Mouse (Mus musculus): Measurements from ENCODE around the gene Hils1. TPM values are rescaled to one million over a fixed set of nuclear protein-coding genes. Genes with fewer than 3 reads are reported as not detected.
"Not testable (repeated sequence)": the region's sequence is repeated elsewhere in the genome, so short reads cannot be mapped to it uniquely, and the experiment has no call there.

Gene Hils1
- polyA plus RNA-seq, 1 experiment from 2014 or later = not detected

DNA sequence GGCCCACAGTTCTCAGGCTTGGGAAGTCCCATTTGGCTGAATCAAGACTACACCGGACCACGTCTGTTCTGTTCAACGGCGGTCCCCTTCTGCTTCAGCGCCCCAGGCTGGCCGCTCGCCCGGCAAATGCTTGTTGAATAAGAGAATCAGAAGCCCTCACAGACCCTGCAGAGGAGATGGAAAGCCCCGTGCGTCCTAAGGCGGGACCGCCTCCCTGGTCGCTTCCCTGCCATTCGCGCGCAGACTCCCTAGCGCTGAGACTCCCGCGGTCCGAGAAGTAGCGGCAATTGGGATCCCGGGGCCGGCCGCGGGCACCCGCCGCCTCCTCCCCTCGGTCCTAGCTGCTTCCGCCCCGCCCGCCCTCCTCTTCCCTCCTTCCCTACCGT, 42.2 kb downstream of the Hils1 start, which contains the start of gene Samd14:
Gene Samd14, plus strand, starts transcription at position 251 of the 386 bp plus-strand sequence.
- Histone ChIP-seq H3K27ac (replicated peaks) (peak within 1 kb of the TSS; percentile 98), H3K9me3 (no peaks in the 10 kb centered on the region), H3K36me3 (peaks cover 19% of the 10 kb centered on the region), H3K9ac (peak within 1 kb of the TSS; percentile 99), H3K27me3 (no peaks in the 10 kb centered on the region), H3K4me1 (replicated peaks) (peaks cover 77% of the 10 kb centered on the region), H3K4me3 (peak within 1 kb of the TSS; percentile 96), H3K4me2 (peak within 1 kb of the TSS; percentile 72)
- ATAC-seq (ENCODE audit: low read depth) = peak; percentile 70
- WGBS = under 1% methylated on average over 30 of the region's 32 CpGs

DNA sequence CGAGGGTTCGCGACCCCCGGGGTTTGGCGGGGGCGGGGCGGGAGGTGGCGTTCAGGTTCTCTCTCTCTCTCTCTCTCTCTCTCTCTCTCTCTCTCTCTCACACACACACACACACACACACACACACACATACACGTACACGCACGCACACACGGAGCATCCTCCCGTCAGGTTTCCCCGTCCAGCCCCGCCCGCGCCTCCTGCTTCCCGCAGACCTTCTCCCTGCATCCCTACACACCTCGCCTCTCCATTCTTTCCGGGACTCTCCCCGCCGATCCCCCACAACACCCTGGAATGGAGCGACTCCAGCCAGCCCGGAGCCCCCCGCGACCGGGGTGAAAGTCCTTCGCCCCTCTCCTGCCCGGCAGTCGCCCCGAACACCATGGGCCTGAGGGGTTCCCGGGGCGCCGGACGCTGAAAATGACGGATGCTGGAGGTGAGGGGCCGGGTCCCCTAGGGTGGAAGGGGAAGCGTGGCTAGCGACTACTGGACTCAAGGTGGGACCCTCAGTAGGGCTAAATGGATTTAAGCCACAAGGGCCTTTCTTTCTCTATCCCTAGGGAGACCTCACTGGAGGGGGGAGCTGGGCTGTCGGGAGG, 42.8 kb downstream of the Hils1 start:
- H3K9ac ChIP-seq = peak overlapping the region; percentile 99

DNA sequence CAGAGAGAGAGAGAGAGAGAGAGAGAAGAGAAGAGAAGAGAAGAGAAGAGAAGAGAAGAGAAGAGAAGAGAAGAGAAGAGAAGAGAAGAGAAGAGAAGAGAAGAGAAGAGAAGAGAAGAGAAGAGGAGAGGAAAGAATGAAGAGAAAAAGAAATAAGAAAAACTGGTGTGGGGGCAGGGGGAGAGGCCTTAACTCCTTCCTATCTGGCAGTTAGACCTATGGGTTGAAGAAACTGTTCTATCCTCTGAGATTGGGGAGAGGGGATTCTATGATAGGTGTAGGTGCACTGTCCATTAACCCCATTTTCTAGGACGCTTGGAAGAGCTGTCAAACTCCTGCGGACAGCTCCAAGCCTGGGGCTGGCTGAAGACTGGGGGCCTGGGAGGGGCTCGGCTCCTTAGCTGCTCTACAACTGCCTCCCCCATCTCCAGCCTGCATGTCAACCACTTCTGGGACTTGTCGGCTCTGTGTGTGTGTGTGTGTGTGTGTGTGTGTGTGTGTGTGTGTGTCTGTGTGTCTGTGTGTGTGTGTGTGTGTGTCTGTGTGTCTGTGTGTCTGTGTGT, 43.5 kb downstream of the Hils1 start:
- peak overlapping the region; percentile 98 for H3K27ac ChIP-seq (replicated peaks)
- H3K36me3 ChIP-seq = peaks cover 19% of the 10 kb centered on the region
- not testable (repeated sequence) for ATAC-seq (ENCODE audit: low read depth); H3K9me3 ChIP-seq; H3K27me3 ChIP-seq
- H3K4me1 ChIP-seq (replicated peaks) = peaks cover 84% of the 10 kb centered on the region
- H3K4me3 ChIP-seq = peak overlapping the region; percentile 96
- H3K9ac ChIP-seq = peak overlapping the region; percentile 99
- 0% methylated on average over 3 of the region's 4 CpGs for WGBS
- H3K4me2 ChIP-seq = peak overlapping the region; percentile 72

More for the DNA sequence above, 42.8 kb downstream of the Hils1 start:
- peak overlapping the region; percentile 96 for H3K4me3 ChIP-seq
- peak overlapping the region; percentile 72 for H3K4me2 ChIP-seq
- peak overlapping the region; percentile 98 for H3K27ac ChIP-seq (replicated peaks)
- no peaks in the 10 kb centered on the region for H3K9me3 ChIP-seq
- H3K4me1 ChIP-seq (replicated peaks) = peaks cover 83% of the 10 kb centered on the region
- 2% methylated on average over 32 of the region's 40 CpGs for WGBS
- H3K36me3 ChIP-seq = peaks cover 19% of the 10 kb centered on the region
- no peaks in the 10 kb centered on the region for H3K27me3 ChIP-seq
- ATAC-seq (ENCODE audit: low read depth) = peak; percentile 62

- Histone ChIP-seq H3K27me3 (no peaks in the 10 kb centered on the region), H3K4me1 (replicated peaks) (peaks cover 84% of the 10 kb centered on the region), H3K4me2 (peak overlapping the region; percentile 72), H3K9ac (peak overlapping the region; percentile 99), H3K4me3 (peak overlapping the region; percentile 96), H3K9me3 (no peaks in the 10 kb centered on the region), H3K27ac (replicated peaks) (peak overlapping the region; percentile 49), H3K36me3 (peaks cover 22% of the 10 kb centered on the region)
- 48% methylated on average over 1 of the region's 1 CpGs for WGBS
- ATAC-seq (ENCODE audit: low read depth) = no peak
Observed at GRCm38 (mm10) chr11:95011416-95011815, 44.0 kb downstream of the Hils1 start.

- H3K27ac ChIP-seq (replicated peaks) = peak overlapping the region; percentile 49
- H3K4me2 ChIP-seq = peak overlapping the region; percentile 72
- H3K9ac ChIP-seq = peak overlapping the region; percentile 99
- H3K27me3 ChIP-seq = no peaks in the 10 kb centered on the region
- H3K36me3 ChIP-seq = peaks cover 29% of the 10 kb centered on the region
- H3K9me3 ChIP-seq = no peaks in the 10 kb centered on the region
- peak overlapping the region; percentile 96 for H3K4me3 ChIP-seq
- peaks cover 82% of the 10 kb centered on the region for H3K4me1 ChIP-seq (replicated peaks)
- no peak for ATAC-seq (ENCODE audit: low read depth)
- 55% methylated on average over 3 of the region's 3 CpGs for WGBS
Observed at GRCm38 (mm10) chr11:95012075-95012474, 44.7 kb downstream of the Hils1 start.

DNA sequence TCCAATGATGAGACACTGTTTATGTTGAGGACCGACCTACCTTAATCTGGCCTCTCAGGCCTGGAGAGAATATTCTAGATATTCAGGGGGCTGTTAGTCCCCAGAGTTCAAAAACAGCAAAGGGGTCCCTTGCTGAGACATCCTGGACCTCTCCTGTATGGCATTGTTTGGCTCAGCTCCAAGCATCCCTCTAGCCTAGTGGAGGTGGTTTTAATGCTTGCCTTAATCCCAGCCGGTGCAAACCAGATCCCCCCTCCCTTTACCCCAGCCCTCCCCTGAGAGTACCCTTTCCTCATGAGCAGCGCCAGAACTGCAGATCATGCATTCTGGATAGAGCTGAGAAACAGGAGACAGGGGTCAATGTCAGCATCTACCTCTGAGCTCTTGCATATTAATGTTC, 45.1 kb downstream of the Hils1 start:
- peaks cover 33% of the 10 kb centered on the region for H3K36me3 ChIP-seq
- ATAC-seq (ENCODE audit: low read depth) = no peak
- H3K9ac ChIP-seq = peak overlapping the region; percentile 99
- H3K4me2 ChIP-seq = peak overlapping the region; percentile 72
- no peaks in the 10 kb centered on the region for H3K27me3 ChIP-seq
- H3K9me3 ChIP-seq = no peaks in the 10 kb centered on the region
- peak overlapping the region; percentile 49 for H3K27ac ChIP-seq (replicated peaks)
- H3K4me3 ChIP-seq = peak overlapping the region; percentile 96
- H3K4me1 ChIP-seq (replicated peaks) = peaks cover 82% of the 10 kb centered on the region
- 33% methylated on average over 3 of the region's 3 CpGs for WGBS

GRCm38 (mm10) chr11:95015484-95015883, 48.1 kb downstream of the Hils1 start:
- Histone ChIP-seq H3K36me3 (peaks cover 59% of the 10 kb centered on the region), H3K9ac (0 out of 2 replicates have a peak overlapping the region, but pooled peaks have one; percentile 13), H3K27me3 (no peaks in the 10 kb centered on the region), H3K4me2 (0 out of 2 replicates have a peak overlapping the region, but pooled peaks have one; percentile 4), H3K27ac (replicated peaks) (peak overlapping the region; percentile 28; the same call in 1 of the 2 replicates), H3K9me3 (no peaks in the 10 kb centered on the region), H3K4me3 (no peak overlapping the region), H3K4me1 (replicated peaks) (peaks cover 69% of the 10 kb centered on the region)
- 78% methylated on average over 3 of the region's 3 CpGs for WGBS
- ATAC-seq (ENCODE audit: low read depth) = no peak

Other genes starting within 250 kb of the Hils1 start
- gene Cdc34b, start 225.8 kb upstream of the Hils1 start, polyA plus RNA-seq (2015; fragmentation: Nextera tagmentation; extraction: Ambion mirVana) = not detected in 2 replicates
- gene Tmem92, start 184.9 kb upstream of the Hils1 start, polyA plus RNA-seq (2015; fragmentation: Nextera tagmentation; extraction: Ambion mirVana) = not detected in 2 replicates
- 187 and 207 TPM in 2 replicates for gene Col1a1, start 31.4 kb upstream of the Hils1 start, polyA plus RNA-seq (2015; fragmentation: Nextera tagmentation; extraction: Ambion mirVana)
- gene Sgca, start 8.7 kb downstream of the Hils1 start, polyA plus RNA-seq (2015; fragmentation: Nextera tagmentation; extraction: Ambion mirVana) = 1.8 TPM in 1 of 2 replicates, not detected in the other
- gene Ppp1r9b, start 23.4 kb downstream of the Hils1 start, polyA plus RNA-seq (2015; fragmentation: Nextera tagmentation; extraction: Ambion mirVana) = 18.0 and 19.3 TPM in 2 replicates
- 133 and 151 TPM in 2 replicates for gene Samd14, start 42.3 kb downstream of the Hils1 start, polyA plus RNA-seq (2015; fragmentation: Nextera tagmentation; extraction: Ambion mirVana)
- 26.2 and 27.6 TPM in 2 replicates for gene Pdk2, start 73.8 kb downstream of the Hils1 start, polyA plus RNA-seq (2015; fragmentation: Nextera tagmentation; extraction: Ambion mirVana)
- 12.0 and 12.1 TPM in 2 replicates for gene Itga3, start 109.2 kb downstream of the Hils1 start, polyA plus RNA-seq (2015; fragmentation: Nextera tagmentation; extraction: Ambion mirVana)
- gene Dlx3, start 152.5 kb downstream of the Hils1 start, polyA plus RNA-seq (2015; fragmentation: Nextera tagmentation; extraction: Ambion mirVana) = 0.28 and 0.40 TPM in 2 replicates
- not detected in 2 replicates for gene Dlx4, start 178.7 kb downstream of the Hils1 start, polyA plus RNA-seq (2015; fragmentation: Nextera tagmentation; extraction: Ambion mirVana)

All from neural tube, embryonic 13.5 days (tissue).